Mouse (Mus musculus): ENCODE results near the gene Naf1.

GRCm38 (mm10) chr8:66916056-66916455 lies 56.0 kb downstream of the Naf1 start:
- TF ChIP-seq POLR2A (IDR thresholded peaks at IDR 0.05; ENCODE audit: insufficient read depth, low read length) (no peak), CTCF (IDR thresholded peaks at IDR 0.05; ENCODE audit: low read depth, low read length) (no peak), EP300 (IDR thresholded peaks at IDR 0.05; ENCODE audit: insufficient read depth, low read depth, low read length) (no peak)

Measured in ES-Bruce4 (cell line).